Mouse (Mus musculus) liver, postnatal 0 days (tissue): Measurements from ENCODE around the gene Mbd6.

Experiments
- CTCF ChIP-seq: sonication (generic); IDR thresholded peaks from 2 replicates; pipeline ENCODE4 v1.5.1; 2016; ENCODE audit warnings: antibody characterized with exemption, low read depth
- EP300 ChIP-seq: IDR thresholded peaks from 2 replicates; pipeline ENCODE4 v1.6.1; 2016; ENCODE audit warnings: antibody characterized with exemption, low read depth, mild to moderate bottlenecking

DNA sequence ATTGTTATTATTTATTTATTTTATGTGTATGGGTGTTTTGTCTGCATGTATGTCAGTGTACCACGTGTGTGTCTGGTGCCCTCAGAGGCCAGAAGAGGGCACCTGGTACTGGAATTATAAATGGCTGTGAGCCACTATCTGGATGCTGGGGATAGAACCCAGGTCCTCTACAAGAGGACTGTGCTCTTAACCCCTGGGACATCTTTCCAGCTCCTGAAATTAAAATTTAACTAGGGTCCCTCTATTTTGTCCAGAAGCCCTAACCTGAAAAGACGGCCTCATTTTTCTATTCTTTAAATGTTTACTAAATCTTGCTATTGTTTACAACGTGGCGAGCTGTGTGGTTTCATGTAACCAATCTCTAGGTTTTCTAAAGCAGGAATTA is 23.1 kb downstream of the Mbd6 start:
- TF ChIP-seq CTCF (peak; percentile 56), EP300 (no peak)
